Mouse (Mus musculus) liver, postnatal 0 days (tissue): ENCODE measurements around the gene Bco2. TPM values are rescaled to one million over a fixed set of nuclear protein-coding genes. Genes with fewer than 3 reads are reported as not detected.

ENCODE experiments used
- ATAC-seq: fragments of 200-750 bp; cut with Nextera tagmentation; 2 replicates; pipeline ENCODE4 v1.8.0; 2017; ENCODE audit warnings: mild to moderate bottlenecking, moderate library complexity
- DNase-seq: peaks from one replicate; pipeline ENCODE4 v3.0.0-alpha.2; 2016
- H3K27ac ChIP-seq: fragments of 300-500 bp; sonication (generic); 2 replicates; pipeline ENCODE4 v1.5.1; 2014; ENCODE audit warnings: antibody characterized with exemption, moderate library complexity, mild to moderate bottlenecking, low read depth
- H3K27me3 ChIP-seq: fragments of 300-500 bp; sonication (generic); 2 replicates; pipeline ENCODE4 v1.6.1; 2014; ENCODE audit warnings: low read length, control low read depth, mixed read lengths; ENCODE audit not compliant: insufficient read depth
- H3K36me3 ChIP-seq: fragments of 300-500 bp; sonication (generic); replicated peaks from 2 replicates; pipeline ENCODE4 v1.6.1; 2014; ENCODE audit warnings: mild to moderate bottlenecking, control low read depth, low read length, moderate library complexity, mixed read lengths; ENCODE audit not compliant: insufficient read depth
- H3K4me1 ChIP-seq: fragments of 300-500 bp; sonication (generic); 2 replicates; pipeline ENCODE4 v1.6.1; 2014; ENCODE audit warnings: antibody characterized with exemption, mild to moderate bottlenecking, control low read depth; ENCODE audit not compliant: insufficient read depth
- H3K4me2 ChIP-seq: fragments of 300-500 bp; sonication (generic); 2 replicates; pipeline ENCODE4 v1.6.1; 2014; ENCODE audit warnings: low read depth, mild to moderate bottlenecking, low read length, moderate library complexity, mixed read lengths
- H3K4me3 ChIP-seq: fragments of 300-500 bp; sonication (generic); 2 replicates; pipeline ENCODE4 v1.5.1; 2014; ENCODE audit warnings: low read depth, low read length
- H3K9ac ChIP-seq: fragments of 300-500 bp; sonication (generic); replicated peaks from 2 replicates; pipeline ENCODE4 v1.6.1; 2014; ENCODE audit warnings: mild to moderate bottlenecking, moderate library complexity
- H3K9me3 ChIP-seq: fragments of 300-500 bp; sonication (generic); 2 replicates; pipeline ENCODE4 v1.6.1; 2016; ENCODE audit warnings: mild to moderate bottlenecking, control low read depth, low read length, mixed read lengths
- CTCF ChIP-seq: sonication (generic); IDR thresholded peaks from 2 replicates; pipeline ENCODE4 v1.5.1; 2016; ENCODE audit warnings: antibody characterized with exemption, low read depth
- EP300 ChIP-seq: IDR thresholded peaks from 2 replicates; pipeline ENCODE4 v1.6.1; 2016; ENCODE audit warnings: antibody characterized with exemption, low read depth, mild to moderate bottlenecking
- WGBS: fragments of 180-500 bp; shearing (Covaris S2); extraction: QIAGEN DNeasy Blood & Tissue Kit; methylation state at CpG from one replicate; pipeline ENCODE4 v1.1.7; 2014; ENCODE audit not compliant: insufficient replicate concordance; 5-methylcytosine and 5-hydroxymethylcytosine counted together
- polyA plus RNA-seq: library from polyadenylated mRNA; unstranded; fragments of >200 nt; fragmentation: Nextera tagmentation; extraction: Ambion mirVana; gene quantifications from 2 replicates; pipeline ENCODE4 v1.2.1, GENCODE M21; 2015

The Bco2 gene
- 1.1 and 1.6 TPM in 2 replicates for polyA plus RNA-seq

- Histone ChIP-seq H3K9ac (peak within 1 kb of the TSS; percentile 50), H3K4me3 (peak within 1 kb of the TSS; percentile 37), H3K4me2 (peak within 1 kb of the TSS; percentile 65), H3K27me3 (no peaks in the 10 kb centered on the region), H3K9me3 (no peaks in the 10 kb centered on the region), H3K27ac (peak within 1 kb of the TSS; percentile 84), H3K4me1 (peaks cover 7% of the 10 kb centered on the region; the same call in 1 of the 2 replicates), H3K36me3 (no peaks in the 10 kb centered on the region)
- WGBS, result 52% methylated on average over 2 of the region's 2 CpGs
- TF ChIP-seq CTCF (no peak), EP300 (no peak)
- ATAC-seq, result peak; percentile 89
- no peak for DNase-seq
Observed at GRCm38 (mm10) chr9:50555094-50555446, at the start of gene Bco2. Bco2 (minus strand) TSS chr9:50555181.

- TF ChIP-seq CTCF (no peak), EP300 (no peak)
- ATAC-seq (peak; percentile 7; the same call in 1 of the 2 replicates), DNase-seq (no peak)
- H3K9ac ChIP-seq, result peak overlapping the region; percentile 93
- no peaks in the 10 kb centered on the region for H3K27me3 ChIP-seq
- peaks cover 27% of the 10 kb centered on the region for H3K4me1 ChIP-seq
- 3% methylated on average over 6 of the region's 6 CpGs for WGBS
- H3K36me3 ChIP-seq, result peaks cover 33% of the 10 kb centered on the region
- H3K4me3 ChIP-seq, result peak overlapping the region; percentile 92
- no peaks in the 10 kb centered on the region for H3K9me3 ChIP-seq
- peak overlapping the region; percentile 92 for H3K4me2 ChIP-seq
- peak overlapping the region; percentile 86 for H3K27ac ChIP-seq
Observed at GRCm38 (mm10) chr9:50604338-50604737, 49.4 kb upstream of the Bco2 start.

GRCm38 (mm10) chr9:50603998-50604324, 49.0 kb upstream of the Bco2 start:
- Histone ChIP-seq H3K4me2 (peak overlapping the region; percentile 92), H3K9ac (peak overlapping the region; percentile 93), H3K27me3 (no peaks in the 10 kb centered on the region), H3K4me3 (peak overlapping the region; percentile 92), H3K36me3 (peaks cover 33% of the 10 kb centered on the region), H3K9me3 (no peaks in the 10 kb centered on the region), H3K4me1 (peaks cover 27% of the 10 kb centered on the region), H3K27ac (peak overlapping the region; percentile 86)
- DNase-seq, result no peak
- peak; percentile 73 for ATAC-seq
- TF ChIP-seq CTCF (peak; percentile 51), EP300 (no peak)
- under 1% methylated on average over 24 of the region's 24 CpGs for WGBS

- under 1% methylated on average over 48 of the region's 48 CpGs for WGBS
- Histone ChIP-seq H3K9ac (peak within 1 kb of the TSS; percentile 93), H3K4me2 (peak within 1 kb of the TSS; percentile 92), H3K36me3 (peaks cover 34% of the 10 kb centered on the region), H3K4me1 (peaks cover 27% of the 10 kb centered on the region), H3K27me3 (no peaks in the 10 kb centered on the region), H3K9me3 (no peaks in the 10 kb centered on the region), H3K4me3 (peak within 1 kb of the TSS; percentile 92), H3K27ac (peak within 1 kb of the TSS; percentile 86)
- TF ChIP-seq EP300 (no peak), CTCF (no peak)
- DNase-seq (peak; percentile 93), ATAC-seq (peak; percentile 97)
Observed at GRCm38 (mm10) chr9:50603189-50603997, 48.4 kb upstream of the Bco2 start, which contains the start of the genes Sdhd and Timm8b. Sdhd (minus strand) TSS chr9:50603812. Timm8b (plus strand) TSS chr9:50603910.

GRCm38 (mm10) chr9:50602055-50602845, 47.3 kb upstream of the Bco2 start:
- 43% methylated on average over 7 of the region's 7 CpGs for WGBS
- H3K36me3 ChIP-seq, result peaks cover 35% of the 10 kb centered on the region
- peak overlapping the region; percentile 92 for H3K4me3 ChIP-seq
- DNase-seq (peak; percentile 22), ATAC-seq (no peak)
- peaks cover 27% of the 10 kb centered on the region for H3K4me1 ChIP-seq
- no peaks in the 10 kb centered on the region for H3K9me3 ChIP-seq
- peak overlapping the region; percentile 92 for H3K4me2 ChIP-seq
- no peaks in the 10 kb centered on the region for H3K27me3 ChIP-seq
- H3K27ac ChIP-seq, result peak overlapping the region; percentile 86
- TF ChIP-seq CTCF, result no peak
- no peak for TF ChIP-seq EP300
- peak overlapping the region; percentile 93 for H3K9ac ChIP-seq

- Histone ChIP-seq H3K27ac (peak overlapping the region; percentile 86), H3K4me1 (peaks cover 27% of the 10 kb centered on the region), H3K4me3 (peak overlapping the region; percentile 92), H3K9ac (no peak overlapping the region; the same call in 1 of the 2 replicates), H3K9me3 (no peaks in the 10 kb centered on the region), H3K4me2 (peak overlapping the region; percentile 92), H3K27me3 (no peaks in the 10 kb centered on the region), H3K36me3 (peaks cover 40% of the 10 kb centered on the region)
- DNase-seq (peak; percentile 25), ATAC-seq (no peak)
- WGBS, result 22% methylated on average over 6 of the region's 6 CpGs
- TF ChIP-seq CTCF, result no peak
- TF ChIP-seq EP300, result no peak
Observed at GRCm38 (mm10) chr9:50601536-50601935, 46.6 kb upstream of the Bco2 start.
